Mouse (Mus musculus) heart, embryonic 12.5 days (tissue): Measurements from ENCODE around the gene Rasd1. TPM values are rescaled to one million over a fixed set of nuclear protein-coding genes. Genes with fewer than 3 reads are reported as not detected.
"Not testable (repeated sequence)": the region's sequence is repeated elsewhere in the genome, so short reads cannot be mapped to it uniquely, and the experiment has no call there.

Source experiments
- ATAC-seq: fragments of 200-750 bp; cut with Nextera tagmentation; 2 replicates; pipeline ENCODE4 v1.8.0; 2017; ENCODE audit warnings: moderate TSS enrichment, moderate library complexity; ENCODE audit not compliant: insufficient number of reproducible peaks, low FRiP score
- H3K27ac ChIP-seq: fragments of 300-500 bp; sonication (generic); 2 replicates; pipeline ENCODE4 v1.5.1; 2016; ENCODE audit warnings: mild to moderate bottlenecking, moderate library complexity; ENCODE audit not compliant: poor library complexity, severe bottlenecking
- H3K27me3 ChIP-seq: fragments of 300-500 bp; sonication (generic); replicated peaks from 2 replicates; pipeline ENCODE4 v1.6.1; 2016; ENCODE audit warnings: mild to moderate bottlenecking, moderate library complexity
- H3K36me3 ChIP-seq: fragments of 300-500 bp; sonication (generic); 2 replicates; pipeline ENCODE4 v1.6.1; 2016; ENCODE audit warnings: mild to moderate bottlenecking, moderate library complexity
- H3K4me1 ChIP-seq: fragments of 300-500 bp; sonication (generic); replicated peaks from 2 replicates; pipeline ENCODE4 v1.6.1; 2016; ENCODE audit warnings: mild to moderate bottlenecking
- H3K4me2 ChIP-seq: fragments of 300-500 bp; sonication (generic); 2 replicates; pipeline ENCODE4 v1.6.1; 2016; ENCODE audit warnings: mild to moderate bottlenecking, moderate library complexity
- H3K4me3 ChIP-seq: fragments of 300-500 bp; sonication (generic); 2 replicates; pipeline ENCODE4 v1.5.1; 2016; ENCODE audit warnings: mild to moderate bottlenecking
- H3K9ac ChIP-seq: fragments of 300-500 bp; sonication (generic); 2 replicates; pipeline ENCODE4 v1.6.1; 2016; ENCODE audit warnings: mild to moderate bottlenecking, moderate library complexity
- H3K9me3 ChIP-seq: fragments of 300-500 bp; sonication (generic); replicated peaks from 2 replicates; pipeline ENCODE4 v1.6.1; 2016; ENCODE audit warnings: mild to moderate bottlenecking, moderate library complexity
- WGBS: fragments of 180-500 bp; shearing (Covaris S2); methylation state at CpG from one replicate; pipeline ENCODE4 v1.1.7; 2016; 5-methylcytosine and 5-hydroxymethylcytosine counted together
- polyA plus RNA-seq: library from polyadenylated mRNA; unstranded; fragments of >200 nt; fragmentation: Nextera tagmentation; extraction: Ambion mirVana; gene quantifications from 2 replicates; pipeline ENCODE4 v1.2.1, GENCODE M21; 2016

Gene Rasd1
- polyA plus RNA-seq, 1 experiment from 2014 or later, result 13.5 TPM

GRCm38 (mm10) chr11:59961338-59961875 lies 3.3 kb downstream of the Rasd1 start:
- peak overlapping the region; percentile 49; the same call in 1 of the 2 replicates for H3K9ac ChIP-seq
- H3K27me3 ChIP-seq, result no peaks in the 10 kb centered on the region
- WGBS, result 56% methylated on average over 9 of the region's 9 CpGs
- no peak for ATAC-seq
- no peak overlapping the region for H3K4me3 ChIP-seq
- H3K4me2 ChIP-seq, result peak overlapping the region; percentile 11
- H3K27ac ChIP-seq, result peak overlapping the region; percentile 91
- peaks cover 21% of the 10 kb centered on the region for H3K36me3 ChIP-seq
- H3K9me3 ChIP-seq, result no peaks in the 10 kb centered on the region
- peaks cover 74% of the 10 kb centered on the region for H3K4me1 ChIP-seq

DNA sequence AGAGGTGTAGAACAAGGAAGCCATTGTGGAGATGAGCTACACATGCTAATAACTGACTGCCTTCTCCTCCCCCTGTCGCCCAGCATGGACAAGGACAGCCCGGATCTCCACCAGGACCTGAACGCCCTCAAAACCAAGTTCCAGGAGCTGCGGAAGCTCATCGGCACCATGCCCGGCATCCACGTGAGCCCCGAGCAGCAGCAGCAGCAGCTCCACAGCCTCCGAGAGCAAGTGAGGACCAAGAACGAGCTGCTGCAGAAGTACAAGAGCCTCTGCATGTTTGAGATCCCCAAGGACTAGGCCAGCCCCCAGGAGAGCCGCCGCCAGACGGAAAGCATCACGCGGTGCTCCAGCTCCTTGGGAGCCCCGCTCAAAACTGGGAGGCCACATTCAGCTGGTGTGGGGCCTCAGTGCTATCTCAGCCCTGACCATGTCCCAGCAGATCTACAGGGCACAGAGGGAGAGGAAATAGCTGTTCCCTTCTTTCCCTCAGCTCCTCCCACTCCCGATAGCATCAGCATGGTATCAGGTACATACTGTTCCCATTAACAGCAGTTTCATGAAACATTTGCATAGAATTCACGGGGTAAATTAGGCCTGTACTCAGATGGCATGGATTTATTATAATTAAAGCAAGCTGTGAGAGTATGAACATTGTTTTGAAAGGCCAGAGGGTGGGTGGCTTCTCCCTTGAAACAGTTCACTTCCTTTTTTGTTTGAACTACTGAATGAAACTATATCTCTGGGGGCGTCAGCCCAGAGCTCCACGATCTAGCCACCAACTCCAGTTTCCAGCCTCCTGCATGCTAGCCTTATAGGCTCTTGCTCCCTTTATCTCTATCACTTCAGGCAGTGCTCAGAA lies 4.0 kb downstream of the Rasd1 start:
- ATAC-seq, result no peak
- Histone ChIP-seq H3K9me3 (no peaks in the 10 kb centered on the region), H3K4me1 (peaks cover 67% of the 10 kb centered on the region), H3K4me2 (peak overlapping the region; percentile 11; the same call in 1 of the 2 replicates), H3K4me3 (no peak overlapping the region), H3K9ac (peak overlapping the region; percentile 50; the same call in 1 of the 2 replicates), H3K27ac (peak overlapping the region; percentile 91), H3K36me3 (peaks cover 25% of the 10 kb centered on the region), H3K27me3 (no peaks in the 10 kb centered on the region)
- WGBS, result 52% methylated on average over 20 of the region's 20 CpGs

- no peak for ATAC-seq
- no peak overlapping the region for H3K4me2 ChIP-seq
- H3K27ac ChIP-seq, result peak overlapping the region; percentile 91
- no peaks in the 10 kb centered on the region for H3K9me3 ChIP-seq
- WGBS, result 57% methylated on average over 4 of the region's 4 CpGs
- H3K4me3 ChIP-seq, result no peak overlapping the region
- peaks cover 27% of the 10 kb centered on the region for H3K36me3 ChIP-seq
- peaks cover 61% of the 10 kb centered on the region for H3K4me1 ChIP-seq
- H3K9ac ChIP-seq, result peak overlapping the region; percentile 41; the same call in 1 of the 2 replicates
- no peaks in the 10 kb centered on the region for H3K27me3 ChIP-seq
Observed at GRCm38 (mm10) chr11:59959453-59959852, 5.3 kb downstream of the Rasd1 start.

GRCm38 (mm10) chr11:59956749-59957148 lies 8.0 kb downstream of the Rasd1 start:
- peaks cover 50% of the 10 kb centered on the region for H3K4me1 ChIP-seq
- WGBS, result 76% methylated on average over 6 of the region's 6 CpGs

GRCm38 (mm10) chr11:59952892-59953291 lies 11.9 kb downstream of the Rasd1 start:
- ATAC-seq, result no peak
- Histone ChIP-seq H3K9me3 (no peaks in the 10 kb centered on the region), H3K9ac (no peak overlapping the region), H3K36me3 (peaks cover 6% of the 10 kb centered on the region; the same call in 1 of the 2 replicates), H3K4me1 (peaks cover 31% of the 10 kb centered on the region), H3K27me3 (no peaks in the 10 kb centered on the region), H3K4me2 (no peak overlapping the region), H3K27ac (no peak overlapping the region), H3K4me3 (no peak overlapping the region)
- 85% methylated on average over 14 of the region's 14 CpGs for WGBS

More at GRCm38 (mm10) chr11:59956749-59957148, 8.0 kb downstream of the Rasd1 start:
- no peak for ATAC-seq
- Histone ChIP-seq H3K9ac (no peak overlapping the region), H3K9me3 (no peaks in the 10 kb centered on the region), H3K27me3 (no peaks in the 10 kb centered on the region), H3K4me2 (no peak overlapping the region), H3K27ac (no peak overlapping the region), H3K4me3 (no peak overlapping the region), H3K36me3 (peaks cover 16% of the 10 kb centered on the region; the same call in 1 of the 2 replicates)

DNA sequence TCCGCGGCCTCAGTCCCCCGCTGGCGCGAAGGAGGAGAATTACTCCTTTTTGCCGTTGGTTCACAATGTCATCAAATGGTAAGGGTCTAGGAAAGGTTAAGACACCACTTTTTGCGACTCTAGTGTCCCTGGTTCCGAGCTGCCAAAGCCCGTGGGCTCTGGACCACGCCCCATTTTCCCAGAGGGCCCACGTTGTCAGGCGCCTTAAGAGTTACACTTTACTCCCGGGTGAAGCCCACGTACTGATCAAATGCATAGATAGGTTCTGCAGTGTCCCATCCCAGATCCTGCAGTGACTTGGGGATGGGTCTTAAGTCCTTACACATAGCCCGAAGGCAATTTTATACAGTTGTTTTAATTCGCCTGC lies 16.4 kb downstream of the Rasd1 start:
- Histone ChIP-seq H3K27ac (peak overlapping the region; percentile 74), H3K4me3 (peak overlapping the region; percentile 94), H3K27me3 (no peaks in the 10 kb centered on the region), H3K36me3 (no peaks in the 10 kb centered on the region), H3K9me3 (no peaks in the 10 kb centered on the region), H3K4me2 (peak overlapping the region; percentile 74), H3K9ac (peak overlapping the region; percentile 96), H3K4me1 (peaks cover 35% of the 10 kb centered on the region)
- WGBS, result 4% methylated on average over 16 of the region's 16 CpGs
- peak; percentile 37 for ATAC-seq

DNA sequence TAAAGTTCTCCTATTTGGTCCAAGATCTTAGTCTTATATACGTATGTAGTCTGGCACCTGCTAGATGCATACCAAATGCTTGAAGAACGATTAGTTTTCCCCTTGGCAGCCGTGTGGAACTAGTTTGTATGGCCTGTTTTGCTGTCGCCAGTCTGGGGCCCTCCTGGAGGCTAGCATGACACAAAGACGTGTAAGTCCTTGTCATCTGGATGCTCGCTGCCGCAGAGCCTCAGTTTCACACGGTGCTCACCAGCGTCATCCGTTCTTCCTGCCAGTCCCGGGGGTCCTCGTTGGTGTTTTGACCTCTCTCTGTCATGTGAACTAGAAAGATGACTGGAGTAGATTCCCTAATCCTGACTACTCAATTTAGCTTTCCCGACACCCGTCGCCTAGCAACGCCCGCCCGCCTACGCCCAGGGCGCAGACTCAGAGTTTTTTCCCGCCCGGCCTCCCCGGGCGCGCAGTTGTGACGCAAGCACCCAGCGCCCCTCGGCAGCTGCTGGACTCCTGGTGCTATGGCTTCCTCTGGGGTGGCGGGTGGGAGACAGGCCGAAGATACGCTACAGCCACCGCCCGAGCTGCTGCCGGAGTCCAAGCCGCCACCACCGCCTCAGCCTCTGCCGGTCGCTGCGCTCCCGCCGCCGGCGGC lies 16.9 kb downstream of the Rasd1 start, which contains the start of gene Med9:
Gene Med9 (plus strand): TSS at position 455 of the 649 bp plus-strand sequence.
- Histone ChIP-seq H3K27me3 (no peaks in the 10 kb centered on the region), H3K36me3 (no peaks in the 10 kb centered on the region), H3K4me2 (peak within 1 kb of the TSS; percentile 74), H3K27ac (peak within 1 kb of the TSS; percentile 74), H3K9ac (peak within 1 kb of the TSS; percentile 96), H3K4me1 (peaks cover 30% of the 10 kb centered on the region), H3K9me3 (no peaks in the 10 kb centered on the region), H3K4me3 (peak within 1 kb of the TSS; percentile 94)
- 2% methylated on average over 43 of the region's 43 CpGs for WGBS
- peak; percentile 91 for ATAC-seq

DNA sequence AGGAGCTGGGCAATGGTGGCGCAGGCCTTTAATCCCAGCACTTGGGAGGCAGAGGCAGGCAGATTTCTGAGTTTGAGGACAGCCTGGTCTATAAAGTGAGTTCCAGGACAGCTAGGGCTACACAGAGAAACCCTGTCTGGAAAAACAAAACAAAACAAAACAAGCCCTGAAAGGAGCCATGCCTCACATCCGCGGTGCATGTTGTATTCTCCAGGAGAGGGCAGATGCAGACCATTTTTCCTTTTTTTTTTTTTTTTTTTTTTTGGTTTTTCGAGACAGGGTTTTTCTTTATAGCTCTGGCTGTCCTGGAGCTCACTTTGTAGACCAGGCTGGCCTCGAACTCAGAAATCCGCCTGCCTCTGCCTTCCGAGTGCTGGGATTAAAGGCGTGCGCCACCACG lies 19.9 kb downstream of the Rasd1 start:
- H3K4me2 ChIP-seq, H3K27ac ChIP-seq, H3K9me3 ChIP-seq, H3K27me3 ChIP-seq, H3K36me3 ChIP-seq, H3K4me3 ChIP-seq, ATAC-seq, H3K9ac ChIP-seq: not testable (repeated sequence)
- 83% methylated on average over 10 of the region's 10 CpGs for WGBS
- H3K4me1 ChIP-seq, result peaks cover 22% of the 10 kb centered on the region

DNA sequence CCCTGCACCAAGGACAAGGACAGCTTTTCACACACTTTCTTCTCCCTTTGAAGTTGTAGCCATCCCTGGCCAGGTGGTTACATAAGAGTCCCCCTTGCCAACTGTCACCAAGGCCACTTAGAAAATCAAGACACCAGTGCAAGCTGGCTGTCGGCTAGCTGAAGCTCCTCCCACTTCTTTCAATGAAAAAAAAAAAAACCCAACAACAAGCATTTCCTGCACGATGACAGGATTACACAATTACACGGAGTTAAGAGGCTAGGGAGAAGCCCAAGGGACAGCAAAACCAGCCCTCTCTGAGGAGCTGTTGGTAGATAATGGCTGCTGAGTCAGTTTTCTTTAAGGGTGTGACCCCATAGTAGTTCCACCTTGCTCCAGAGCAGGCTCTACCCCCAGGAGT lies 23.4 kb downstream of the Rasd1 start:
- Histone ChIP-seq H3K27me3 (0 out of 2 replicates have a peak, but pooled peaks cover 3% of the 10 kb centered on the region), H3K9me3 (0 out of 2 replicates have a peak, but pooled peaks cover 6% of the 10 kb centered on the region), H3K36me3 (no peaks in the 10 kb centered on the region), H3K4me3 (no peak overlapping the region), H3K27ac (no peak overlapping the region), H3K4me1 (0 out of 2 replicates have a peak, but pooled peaks cover 11% of the 10 kb centered on the region), H3K9ac (no peak overlapping the region), H3K4me2 (no peak overlapping the region)
- ATAC-seq, result peak; percentile 45; the same call in 1 of the 2 replicates
- 13% methylated on average over 3 of the region's 3 CpGs for WGBS

DNA sequence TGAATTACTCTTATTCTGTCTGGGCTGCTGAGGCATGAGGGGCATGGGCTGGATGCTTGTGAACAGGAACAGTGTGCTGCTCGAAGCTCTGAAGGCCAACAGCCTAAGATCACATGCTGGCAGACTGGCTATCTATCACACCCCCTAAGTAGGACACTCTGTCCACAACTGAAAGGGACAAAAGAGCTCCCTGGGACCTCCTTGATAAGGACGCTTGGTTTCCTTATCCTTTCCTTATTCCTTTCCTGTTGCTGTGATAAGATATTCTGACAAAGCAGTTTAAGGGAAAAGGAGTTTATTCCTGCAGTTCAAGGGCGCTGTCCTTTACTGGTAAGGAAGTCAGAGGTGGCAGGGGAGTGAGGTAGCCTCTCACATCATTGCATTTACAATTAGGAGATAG lies 24.1 kb downstream of the Rasd1 start:
- 32% methylated on average over 3 of the region's 3 CpGs for WGBS
- H3K4me1 ChIP-seq, result 0 out of 2 replicates have a peak, but pooled peaks cover 11% of the 10 kb centered on the region
- 0 out of 2 replicates have a peak, but pooled peaks cover 6% of the 10 kb centered on the region for H3K9me3 ChIP-seq
- H3K4me2 ChIP-seq, result no peak overlapping the region
- no peak overlapping the region for H3K27ac ChIP-seq
- H3K4me3 ChIP-seq, result no peak overlapping the region
- H3K27me3 ChIP-seq, result 0 out of 2 replicates have a peak, but pooled peaks cover 3% of the 10 kb centered on the region
- ATAC-seq, result no peak
- no peak overlapping the region for H3K9ac ChIP-seq
- no peaks in the 10 kb centered on the region for H3K36me3 ChIP-seq

GRCm38 (mm10) chr11:59939821-59940220 lies 24.9 kb downstream of the Rasd1 start:
- 80% methylated on average over 1 of the region's 1 CpGs for WGBS
- Histone ChIP-seq H3K9ac (no peak overlapping the region), H3K4me1 (0 out of 2 replicates have a peak, but pooled peaks cover 11% of the 10 kb centered on the region), H3K27me3 (0 out of 2 replicates have a peak, but pooled peaks cover 3% of the 10 kb centered on the region), H3K27ac (no peak overlapping the region), H3K4me3 (no peak overlapping the region), H3K36me3 (no peaks in the 10 kb centered on the region), H3K9me3 (0 out of 2 replicates have a peak, but pooled peaks cover 6% of the 10 kb centered on the region), H3K4me2 (no peak overlapping the region)
- no peak for ATAC-seq
